Mouse (Mus musculus): Measurements from ENCODE around the gene Gcnt1. TPM values are rescaled to one million over a fixed set of nuclear protein-coding genes. Genes with fewer than 3 reads are reported as not detected.

The Gcnt1 gene
- polyA plus RNA-seq, 1 experiment from 2014 or later: 7.8 TPM

- Histone ChIP-seq H3K27me3 (replicated peaks; ENCODE audit: control insufficient read depth, insufficient read depth, low read length) (no peaks in the 10 kb centered on the region), H3K9me3 (ENCODE audit: control insufficient read depth, low read length) (no peaks in the 10 kb centered on the region), H3K9ac (ENCODE audit: low read depth, low read length) (no peak overlapping the region), H3K4me2 (ENCODE audit: low read depth, low read length) (no peak overlapping the region), H3K27ac (replicated peaks; ENCODE audit: low read depth, low read length) (no peak overlapping the region), H3K4me3 (ENCODE audit: low read depth, low read length) (no peak overlapping the region), H3K36me3 (ENCODE audit: control insufficient read depth, insufficient read depth, low read length) (no peaks in the 10 kb centered on the region), H3K4me1 (ENCODE audit: control insufficient read depth, insufficient read depth, low read length) (peaks cover 11% of the 10 kb centered on the region)
- DNase-seq (ENCODE audit: low spot score) (no peak), ATAC-seq (ENCODE audit: low read depth) (no peak)
- 57% methylated on average over 3 of the region's 3 CpGs for WGBS
Observed at GRCm38 (mm10) chr19:17283317-17283716, 89.3 kb downstream of the Gcnt1 start.

GRCm38 (mm10) chr19:17278381-17279051, 94.1 kb downstream of the Gcnt1 start:
- Histone ChIP-seq H3K36me3 (ENCODE audit: control insufficient read depth, insufficient read depth, low read length) (no peaks in the 10 kb centered on the region), H3K4me1 (ENCODE audit: control insufficient read depth, insufficient read depth, low read length) (peaks cover 7% of the 10 kb centered on the region; the same call in 1 of the 2 replicates), H3K9me3 (ENCODE audit: control insufficient read depth, low read length) (no peaks in the 10 kb centered on the region), H3K9ac (ENCODE audit: low read depth, low read length) (no peak overlapping the region), H3K4me3 (ENCODE audit: low read depth, low read length) (no peak overlapping the region), H3K4me2 (ENCODE audit: low read depth, low read length) (no peak overlapping the region), H3K27me3 (replicated peaks; ENCODE audit: control insufficient read depth, insufficient read depth, low read length) (no peaks in the 10 kb centered on the region), H3K27ac (replicated peaks; ENCODE audit: low read depth, low read length) (no peak overlapping the region)
- ATAC-seq (ENCODE audit: low read depth) (no peak), DNase-seq (ENCODE audit: low spot score) (no peak)
- WGBS: 86% methylated on average over 4 of the region's 4 CpGs

Other genes with a start within 250 kb of the Gcnt1 start
- 64.7 and 68.8 TPM in 2 replicates for gene Rfk, start 21.2 kb upstream of the Gcnt1 start, polyA plus RNA-seq (2014; fragmentation: Nextera tagmentation; extraction: Ambion mirVana)

Data from embryonic facial prominence, embryonic 14.5 days (tissue).